Mouse (Mus musculus) limb, embryonic 10.5 days (tissue): ENCODE measurements around the gene Nt5m. TPM values are rescaled to one million over a fixed set of nuclear protein-coding genes. Genes with fewer than 3 reads are reported as not detected.
"Not testable (repeated sequence)": the region's sequence is repeated elsewhere in the genome, so short reads cannot be mapped to it uniquely, and the experiment has no call there.

Source experiments
- DNase-seq: peaks from one replicate; pipeline ENCODE4 v3.0.0-alpha.2; 2017; ENCODE audit warnings: low spot score
- H3K27ac ChIP-seq: fragments of 300-500 bp; sonication (generic); 2 replicates; pipeline ENCODE4 v1.5.1; 2016; ENCODE audit warnings: mild to moderate bottlenecking
- H3K27me3 ChIP-seq: fragments of 300-500 bp; sonication (generic); 2 replicates; pipeline ENCODE4 v1.6.1; 2016; ENCODE audit warnings: low read depth, mild to moderate bottlenecking; ENCODE audit not compliant: poor library complexity, severe bottlenecking
- H3K36me3 ChIP-seq: fragments of 300-500 bp; sonication (generic); 2 replicates; pipeline ENCODE4 v1.6.1; 2016; ENCODE audit warnings: mild to moderate bottlenecking, moderate library complexity
- H3K4me1 ChIP-seq: fragments of 300-500 bp; sonication (generic); 2 replicates; pipeline ENCODE4 v1.6.1; 2016
- H3K4me3 ChIP-seq: fragments of 300-500 bp; sonication (generic); 2 replicates; pipeline ENCODE4 v1.5.1; 2016; ENCODE audit warnings: mild to moderate bottlenecking, moderate library complexity
- H3K9me3 ChIP-seq: fragments of 300-500 bp; sonication (generic); replicated peaks from 2 replicates; pipeline ENCODE4 v1.6.1; 2016; ENCODE audit warnings: mild to moderate bottlenecking
- WGBS: fragments of 180-500 bp; shearing (Covaris S2); methylation state at CpG from one replicate; pipeline ENCODE4 v1.1.7; 2016; 5-methylcytosine and 5-hydroxymethylcytosine counted together
- polyA plus RNA-seq: library from polyadenylated mRNA; unstranded; fragments of >200 nt; fragmentation: Nextera tagmentation; extraction: Ambion mirVana; gene quantifications from 2 replicates; pipeline ENCODE4 v1.2.1, GENCODE M21; 2016

The Nt5m gene
- polyA plus RNA-seq, 1 experiment from 2014 or later = 41.8 TPM

GRCm38 (mm10) chr11:59810480-59811158 lies 28.6 kb upstream of the Nt5m start:
- Histone ChIP-seq H3K4me3 (peak overlapping the region; percentile 86), H3K27ac (peak overlapping the region; percentile 100), H3K4me1 (peaks cover 20% of the 10 kb centered on the region), H3K27me3 (no peaks in the 10 kb centered on the region), H3K36me3 (peaks cover 26% of the 10 kb centered on the region), H3K9me3 (no peaks in the 10 kb centered on the region)
- WGBS = 69% methylated on average over 14 of the region's 14 CpGs
- DNase-seq = no peak

GRCm38 (mm10) chr11:59811211-59811610 lies 28.0 kb upstream of the Nt5m start:
- H3K27ac ChIP-seq = 0 out of 2 replicates have a peak overlapping the region, but pooled peaks have one; percentile 1
- H3K9me3 ChIP-seq = no peaks in the 10 kb centered on the region
- WGBS = 71% methylated on average over 4 of the region's 4 CpGs
- peaks cover 26% of the 10 kb centered on the region for H3K36me3 ChIP-seq
- DNase-seq = no peak
- H3K4me3 ChIP-seq = no peak overlapping the region
- no peaks in the 10 kb centered on the region for H3K27me3 ChIP-seq
- peaks cover 20% of the 10 kb centered on the region for H3K4me1 ChIP-seq

- 54% methylated on average over 3 of the region's 3 CpGs for WGBS
- Histone ChIP-seq H3K27ac (no peak overlapping the region), H3K4me1 (peaks cover 20% of the 10 kb centered on the region), H3K27me3 (no peaks in the 10 kb centered on the region), H3K9me3 (no peaks in the 10 kb centered on the region), H3K4me3 (no peak overlapping the region), H3K36me3 (peaks cover 31% of the 10 kb centered on the region)
- DNase-seq = no peak
Observed at GRCm38 (mm10) chr11:59813276-59813675, 26.0 kb upstream of the Nt5m start.

- H3K4me3 ChIP-seq = no peak overlapping the region
- H3K4me1 ChIP-seq = peaks cover 10% of the 10 kb centered on the region
- DNase-seq = no peak
- H3K9me3 ChIP-seq = no peaks in the 10 kb centered on the region
- peaks cover 41% of the 10 kb centered on the region for H3K36me3 ChIP-seq
- WGBS = 93% methylated on average over 1 of the region's 1 CpGs
- no peaks in the 10 kb centered on the region for H3K27me3 ChIP-seq
- no peak overlapping the region for H3K27ac ChIP-seq
Observed at GRCm38 (mm10) chr11:59814311-59814710, 24.9 kb upstream of the Nt5m start.

- Histone ChIP-seq H3K27ac (no peak overlapping the region), H3K9me3 (no peaks in the 10 kb centered on the region), H3K27me3 (no peaks in the 10 kb centered on the region), H3K4me3 (no peak overlapping the region), H3K36me3 (peaks cover 47% of the 10 kb centered on the region), H3K4me1 (peaks cover 6% of the 10 kb centered on the region)
- 84% methylated on average over 6 of the region's 6 CpGs for WGBS
- DNase-seq = no peak
Observed at GRCm38 (mm10) chr11:59814936-59815335, 24.3 kb upstream of the Nt5m start.

GRCm38 (mm10) chr11:59815482-59816065 lies 23.7 kb upstream of the Nt5m start:
- Histone ChIP-seq H3K27me3 (no peaks in the 10 kb centered on the region), H3K27ac (no peak overlapping the region), H3K9me3 (no peaks in the 10 kb centered on the region), H3K4me1 (peaks cover 6% of the 10 kb centered on the region), H3K36me3 (peaks cover 54% of the 10 kb centered on the region), H3K4me3 (no peak overlapping the region)
- WGBS = 93% methylated on average over 6 of the region's 6 CpGs
- no peak for DNase-seq

- H3K4me1 ChIP-seq = no peaks in the 10 kb centered on the region
- H3K36me3 ChIP-seq = peaks cover 77% of the 10 kb centered on the region
- 94% methylated on average over 3 of the region's 3 CpGs for WGBS
- H3K4me3 ChIP-seq = no peak overlapping the region
- no peaks in the 10 kb centered on the region for H3K9me3 ChIP-seq
- no peak overlapping the region for H3K27ac ChIP-seq
- DNase-seq = no peak
- H3K27me3 ChIP-seq = no peaks in the 10 kb centered on the region
Observed at GRCm38 (mm10) chr11:59817916-59818315, 21.3 kb upstream of the Nt5m start.

- Histone ChIP-seq H3K36me3 (peaks cover 100% of the 10 kb centered on the region), H3K4me3 (no peak overlapping the region), H3K27ac (no peak overlapping the region), H3K4me1 (no peaks in the 10 kb centered on the region), H3K9me3 (no peaks in the 10 kb centered on the region), H3K27me3 (no peaks in the 10 kb centered on the region)
- no peak for DNase-seq
- 90% methylated on average over 3 of the region's 3 CpGs for WGBS
Observed at GRCm38 (mm10) chr11:59821625-59822024, 17.6 kb upstream of the Nt5m start.

GRCm38 (mm10) chr11:59837789-59838188 lies 1.5 kb upstream of the Nt5m start:
- Histone ChIP-seq H3K36me3 (peaks cover 53% of the 10 kb centered on the region), H3K4me1 (peaks cover 21% of the 10 kb centered on the region), H3K4me3 (peak overlapping the region; percentile 98; the same call in 1 of the 2 replicates)
- no CpG with 5 or more reads among the region's 1 CpGs for WGBS
- DNase-seq, H3K27ac ChIP-seq, H3K27me3 ChIP-seq, H3K9me3 ChIP-seq: not testable (repeated sequence)

GRCm38 (mm10) chr11:59838426-59838825 lies 821 bp upstream of the Nt5m start:
- WGBS = 68% methylated on average over 4 of the region's 4 CpGs
- Histone ChIP-seq H3K36me3 (peaks cover 47% of the 10 kb centered on the region), H3K4me1 (peaks cover 27% of the 10 kb centered on the region), H3K9me3 (no peaks in the 10 kb centered on the region), H3K4me3 (peak overlapping the region; percentile 98), H3K27ac (no peak overlapping the region), H3K27me3 (no peaks in the 10 kb centered on the region)
- no peak for DNase-seq

- WGBS = under 1% methylated on average over 43 of the region's 43 CpGs
- H3K27me3 ChIP-seq = no peaks in the 10 kb centered on the region
- H3K4me1 ChIP-seq = peaks cover 35% of the 10 kb centered on the region
- peaks cover 35% of the 10 kb centered on the region for H3K36me3 ChIP-seq
- H3K9me3 ChIP-seq = no peaks in the 10 kb centered on the region
- H3K4me3 ChIP-seq = peak within 1 kb of the TSS; percentile 98
- H3K27ac ChIP-seq = peak within 1 kb of the TSS; percentile 98
- DNase-seq = peak; percentile 97
Observed at GRCm38 (mm10) chr11:59839459-59840126, 346 bp downstream of the Nt5m start, which contains the start of gene Cops3. TSS of gene Cops3 (minus strand) at chr11:59839838.

- Histone ChIP-seq H3K4me1 (peaks cover 36% of the 10 kb centered on the region), H3K4me3 (no peak overlapping the region), H3K27me3 (no peaks in the 10 kb centered on the region), H3K36me3 (peaks cover 23% of the 10 kb centered on the region), H3K27ac (no peak overlapping the region), H3K9me3 (no peaks in the 10 kb centered on the region)
- 95% methylated on average over 11 of the region's 11 CpGs for WGBS
- DNase-seq = no peak
Observed at GRCm38 (mm10) chr11:59846311-59846710, 7.1 kb downstream of the Nt5m start.

- H3K4me3 ChIP-seq = peak overlapping the region; percentile 89
- 36% methylated on average over 2 of the region's 2 CpGs for WGBS
- H3K27ac ChIP-seq = no peak overlapping the region
- peaks cover 18% of the 10 kb centered on the region for H3K36me3 ChIP-seq
- DNase-seq = peak; percentile 52
- peaks cover 40% of the 10 kb centered on the region for H3K4me1 ChIP-seq
- no peaks in the 10 kb centered on the region for H3K27me3 ChIP-seq
- H3K9me3 ChIP-seq = no peaks in the 10 kb centered on the region
Observed at GRCm38 (mm10) chr11:59847131-59847530, 7.9 kb downstream of the Nt5m start.
